Mouse (Mus musculus) yolk sac, embryonic 10.5 days (tissue): ENCODE results near the gene Slc27a4.
A peak's percentile ranks its signal among the peaks of the same experiment; 100 is the strongest.

Experiments
- DNase-seq: peaks from one replicate; pipeline ENCODE4 v3.0.0-alpha.2; 2017; ENCODE audit warnings: low spot score

Gene Slc27a4

GRCm38 (mm10) chr2:29820025-29820817, 17.8 kb downstream of the Slc27a4 start, which contains the start of gene Urm1:
Urm1 (plus strand) TSS chr2:29820075.
- peak; percentile 91 for DNase-seq

- no peak for DNase-seq
Measured at GRCm38 (mm10) chr2:29826318-29826925, 24.0 kb downstream of the Slc27a4 start.

- peak; percentile 95 for DNase-seq
Measured at GRCm38 (mm10) chr2:29826926-29827708, 24.7 kb downstream of the Slc27a4 start.

- no peak for DNase-seq
Measured at GRCm38 (mm10) chr2:29827709-29828024, 25.2 kb downstream of the Slc27a4 start.

GRCm38 (mm10) chr2:29831106-29831505, 28.7 kb downstream of the Slc27a4 start:
- DNase-seq = no peak

GRCm38 (mm10) chr2:29833796-29834195, 31.4 kb downstream of the Slc27a4 start:
- no peak for DNase-seq

- DNase-seq = no peak
Measured at GRCm38 (mm10) chr2:29835391-29835899, 33.0 kb downstream of the Slc27a4 start.

- no peak for DNase-seq
Measured at GRCm38 (mm10) chr2:29839460-29839859, 37.0 kb downstream of the Slc27a4 start.

- no peak for DNase-seq
Measured at GRCm38 (mm10) chr2:29843231-29844105, 41.0 kb downstream of the Slc27a4 start.

GRCm38 (mm10) chr2:29844115-29844514, 41.7 kb downstream of the Slc27a4 start:
- DNase-seq = no peak

- DNase-seq = no peak
Measured at GRCm38 (mm10) chr2:29844661-29845060, 42.2 kb downstream of the Slc27a4 start.

GRCm38 (mm10) chr2:29845636-29846035, 43.2 kb downstream of the Slc27a4 start:
- no peak for DNase-seq

GRCm38 (mm10) chr2:29846061-29846853, 43.8 kb downstream of the Slc27a4 start:
- DNase-seq = peak; percentile 23

GRCm38 (mm10) chr2:29846911-29847310, 44.5 kb downstream of the Slc27a4 start:
- no peak for DNase-seq

GRCm38 (mm10) chr2:29849041-29849440, 46.6 kb downstream of the Slc27a4 start:
- DNase-seq = no peak

- no peak for DNase-seq
Measured at GRCm38 (mm10) chr2:29849841-29850480, 47.5 kb downstream of the Slc27a4 start.

GRCm38 (mm10) chr2:29852957-29853485, 50.6 kb downstream of the Slc27a4 start:
- DNase-seq = no peak

GRCm38 (mm10) chr2:29853736-29854135, 51.3 kb downstream of the Slc27a4 start:
- no peak for DNase-seq

- no peak for DNase-seq
Measured at GRCm38 (mm10) chr2:29855585-29856210, 53.3 kb downstream of the Slc27a4 start.
